Mouse (Mus musculus) thymus, adult 18-20 months (tissue): ENCODE measurements around the gene Vwa5b2.

ENCODE experiments used
- DNase-seq, 2 experiments: peaks; one replicate each; pipeline ENCODE4 v3.0.0; 2022; ENCODE audit warnings: mixed read lengths in 2 of 2

Vwa5b2 gene

GRCm38 (mm10) chr16:20611357-20612227, 22.3 kb downstream of the Vwa5b2 start, which contains the start of the genes Eef1akmt4, Gm49333 and Alg3:
TSS of gene Eef1akmt4 (plus strand) at chr16:20611593.
TSS of gene Gm49333 (plus strand) at chr16:20611610.
TSS of gene Alg3 (minus strand) at chr16:20611735.
- peak; percentile 77 to 79 for DNase-seq

- DNase-seq = no peak
Observed at GRCm38 (mm10) chr16:20619541-20620398, 30.5 kb downstream of the Vwa5b2 start.

GRCm38 (mm10) chr16:20620399-20620735, 31.1 kb downstream of the Vwa5b2 start:
- DNase-seq = no peak

- peak in 1 of 2 experiments; percentile 25 for DNase-seq
Observed at GRCm38 (mm10) chr16:20620751-20621190, 31.5 kb downstream of the Vwa5b2 start.

GRCm38 (mm10) chr16:20621191-20621990, 32.1 kb downstream of the Vwa5b2 start, which contains the start of gene Camk2n2:
TSS of gene Camk2n2 (minus strand) at chr16:20621287.
- peak in 1 of 2 experiments; percentile 31 for DNase-seq

GRCm38 (mm10) chr16:20621991-20622685, 32.9 kb downstream of the Vwa5b2 start:
- peak in 1 of 2 experiments; percentile 18 for DNase-seq

GRCm38 (mm10) chr16:20623211-20623610, 33.9 kb downstream of the Vwa5b2 start:
- no peak for DNase-seq

GRCm38 (mm10) chr16:20628871-20629391, 39.7 kb downstream of the Vwa5b2 start:
- DNase-seq = no peak

GRCm38 (mm10) chr16:20629731-20630634, 40.7 kb downstream of the Vwa5b2 start, which contains the start of gene Ece2:
TSS of gene Ece2 (plus strand) at chr16:20629828.
- no peak for DNase-seq

GRCm38 (mm10) chr16:20637410-20637809, 48.1 kb downstream of the Vwa5b2 start:
- no peak for DNase-seq

- no peak for DNase-seq
Observed at GRCm38 (mm10) chr16:20638367-20638766, 49.1 kb downstream of the Vwa5b2 start.

- peak in 1 of 2 experiments; percentile 16 for DNase-seq
Observed at GRCm38 (mm10) chr16:20642161-20642560, 52.9 kb downstream of the Vwa5b2 start.

GRCm38 (mm10) chr16:20643911-20644310, 54.6 kb downstream of the Vwa5b2 start:
- DNase-seq = no peak

GRCm38 (mm10) chr16:20651076-20651946, 62.0 kb downstream of the Vwa5b2 start, which contains the start of gene Psmd2:
TSS of gene Psmd2 (plus strand) at chr16:20651652.
- peak; percentile 88 to 89 for DNase-seq

- no peak for DNase-seq
Observed at GRCm38 (mm10) chr16:20651947-20652310, 62.7 kb downstream of the Vwa5b2 start.

GRCm38 (mm10) chr16:20653315-20653714, 64.0 kb downstream of the Vwa5b2 start:
- DNase-seq = no peak
